Mouse (Mus musculus): Measurements from ENCODE around the gene Osbpl10. TPM values are rescaled to one million over a fixed set of nuclear protein-coding genes. Genes with fewer than 3 reads are reported as not detected.

Gene Osbpl10
- polyA plus RNA-seq, 1 experiment from 2014 or later, result 1.5 TPM

DNA sequence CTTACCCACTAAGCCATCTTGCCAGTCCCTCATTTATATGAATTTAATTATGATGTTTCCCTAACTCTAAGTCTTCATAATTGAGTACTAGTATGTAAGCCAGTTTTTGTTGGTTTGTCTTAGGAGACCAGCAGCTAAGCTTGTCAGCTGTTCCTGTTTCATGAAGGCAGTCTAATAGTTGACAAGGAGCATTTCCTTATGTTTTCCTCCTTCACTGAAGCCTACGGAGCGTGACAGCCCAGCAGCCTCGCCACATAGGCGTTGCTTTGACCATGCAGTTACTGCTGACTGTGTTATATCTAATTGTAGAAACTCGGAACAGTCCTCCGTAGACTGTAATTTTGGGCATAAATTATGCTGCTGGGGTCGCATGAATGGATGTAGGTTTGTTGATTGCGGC is 157.0 kb downstream of the Osbpl10 start:
- Histone ChIP-seq H3K9ac (no peak overlapping the region), H3K27ac (replicated peaks) (no peak overlapping the region), H3K4me3 (no peak overlapping the region), H3K4me2 (no peak overlapping the region), H3K9me3 (no peaks in the 10 kb centered on the region), H3K36me3 (no peaks in the 10 kb centered on the region), H3K27me3 (replicated peaks) (no peaks in the 10 kb centered on the region), H3K4me1 (no peaks in the 10 kb centered on the region)
- no peak for ATAC-seq (ENCODE audit: extremely low read depth, insufficient number of reproducible peaks, low FRiP score, low TSS enrichment)
- WGBS, result 76% methylated on average over 8 of the region's 8 CpGs

DNA sequence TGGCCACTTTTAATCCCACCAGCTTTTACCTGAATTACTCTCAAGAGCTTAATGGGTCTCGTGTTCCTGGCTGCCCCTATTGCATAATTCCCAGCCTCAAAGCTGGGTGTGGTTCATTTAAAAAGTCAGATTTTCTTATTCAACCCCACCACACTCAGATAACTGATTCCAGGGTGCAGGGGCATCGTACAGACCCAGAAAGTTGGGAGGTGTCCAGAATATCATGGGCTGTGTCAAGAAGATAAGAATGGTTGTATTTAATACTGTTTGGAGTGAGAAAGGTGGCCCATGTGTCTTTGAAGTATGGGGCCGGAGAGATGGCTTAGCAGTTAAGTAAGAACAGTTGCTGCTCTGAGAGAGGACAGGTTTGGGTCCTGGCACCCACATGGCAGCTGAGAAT is 159.5 kb downstream of the Osbpl10 start:
- Histone ChIP-seq H3K36me3 (no peaks in the 10 kb centered on the region), H3K4me2 (no peak overlapping the region), H3K9me3 (no peaks in the 10 kb centered on the region), H3K4me1 (no peaks in the 10 kb centered on the region), H3K9ac (no peak overlapping the region), H3K27me3 (replicated peaks) (no peaks in the 10 kb centered on the region), H3K27ac (replicated peaks) (no peak overlapping the region), H3K4me3 (no peak overlapping the region)
- WGBS, result 60% methylated on average over 3 of the region's 3 CpGs
- ATAC-seq (ENCODE audit: extremely low read depth, insufficient number of reproducible peaks, low FRiP score, low TSS enrichment), result no peak

DNA sequence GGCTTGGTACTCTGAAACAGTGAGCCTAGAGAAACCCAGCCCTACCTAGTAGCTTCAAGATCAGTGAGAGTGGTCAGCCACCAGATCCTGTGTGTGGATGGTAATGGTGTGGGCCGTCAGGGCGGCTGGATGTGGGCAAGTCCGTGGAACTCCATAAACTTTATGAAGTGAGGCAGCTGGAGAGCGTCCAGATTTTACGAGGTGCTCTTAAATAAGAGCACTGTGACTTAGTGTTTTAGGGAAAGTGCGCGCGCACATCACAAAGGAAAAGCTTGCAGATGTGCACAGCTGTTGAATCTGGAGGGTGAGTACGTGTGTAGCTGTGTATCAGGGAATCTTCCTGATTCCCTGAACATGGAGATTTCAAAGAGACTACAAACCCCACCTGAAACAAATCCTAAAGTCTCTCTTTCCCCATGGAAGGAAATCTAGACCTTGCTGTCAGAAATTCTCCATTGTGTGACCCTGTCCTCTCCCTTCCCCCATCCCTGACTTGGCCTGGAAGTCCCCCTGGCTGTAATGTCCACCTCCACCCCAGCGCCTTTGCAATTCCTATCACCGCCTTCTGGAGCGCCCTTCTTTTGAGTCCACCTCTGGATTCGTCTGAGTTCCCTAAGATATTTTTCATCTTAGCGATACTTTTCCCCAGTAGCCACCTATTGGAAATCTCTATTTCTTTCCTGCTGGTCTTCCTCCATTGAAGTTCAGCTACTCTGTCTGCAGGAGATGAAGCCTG is 161.4 kb downstream of the Osbpl10 start:
- H3K36me3 ChIP-seq, result no peaks in the 10 kb centered on the region
- H3K4me1 ChIP-seq, result peaks cover 7% of the 10 kb centered on the region
- H3K4me2 ChIP-seq, result no peak overlapping the region
- no peaks in the 10 kb centered on the region for H3K9me3 ChIP-seq
- 77% methylated on average over 14 of the region's 14 CpGs for WGBS
- no peak overlapping the region for H3K4me3 ChIP-seq
- no peak overlapping the region for H3K27ac ChIP-seq (replicated peaks)
- H3K9ac ChIP-seq, result no peak overlapping the region
- no peaks in the 10 kb centered on the region for H3K27me3 ChIP-seq (replicated peaks)
- ATAC-seq (ENCODE audit: extremely low read depth, insufficient number of reproducible peaks, low FRiP score, low TSS enrichment), result no peak

DNA sequence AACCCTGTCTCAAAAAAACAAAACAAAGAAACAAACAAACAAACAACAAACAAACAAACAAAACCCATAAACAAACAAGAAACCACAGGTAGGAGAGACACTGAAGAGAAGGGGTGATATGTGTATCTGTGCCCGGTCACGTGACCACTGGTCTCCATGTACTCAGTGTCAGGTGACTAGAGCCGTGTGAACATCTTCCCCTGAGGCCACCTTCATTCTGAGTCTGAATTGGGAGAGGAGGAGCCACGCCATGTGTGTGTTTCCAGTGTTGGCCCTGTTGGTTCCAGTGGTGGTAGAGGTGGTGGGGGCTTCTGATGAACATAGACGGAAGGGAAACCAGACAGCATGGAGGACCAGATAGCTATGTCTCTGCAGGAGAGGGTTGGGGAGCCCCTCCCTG is 168.8 kb downstream of the Osbpl10 start:
- Histone ChIP-seq H3K9ac (no peak overlapping the region), H3K4me2 (no peak overlapping the region), H3K27ac (replicated peaks) (no peak overlapping the region), H3K4me1 (peaks cover 7% of the 10 kb centered on the region), H3K27me3 (replicated peaks) (no peaks in the 10 kb centered on the region), H3K9me3 (peaks cover 9% of the 10 kb centered on the region; the same call in 1 of the 2 replicates), H3K4me3 (no peak overlapping the region), H3K36me3 (peaks cover 4% of the 10 kb centered on the region; the same call in 1 of the 2 replicates)
- WGBS, result 82% methylated on average over 5 of the region's 5 CpGs
- no peak for ATAC-seq (ENCODE audit: extremely low read depth, insufficient number of reproducible peaks, low FRiP score, low TSS enrichment)

DNA sequence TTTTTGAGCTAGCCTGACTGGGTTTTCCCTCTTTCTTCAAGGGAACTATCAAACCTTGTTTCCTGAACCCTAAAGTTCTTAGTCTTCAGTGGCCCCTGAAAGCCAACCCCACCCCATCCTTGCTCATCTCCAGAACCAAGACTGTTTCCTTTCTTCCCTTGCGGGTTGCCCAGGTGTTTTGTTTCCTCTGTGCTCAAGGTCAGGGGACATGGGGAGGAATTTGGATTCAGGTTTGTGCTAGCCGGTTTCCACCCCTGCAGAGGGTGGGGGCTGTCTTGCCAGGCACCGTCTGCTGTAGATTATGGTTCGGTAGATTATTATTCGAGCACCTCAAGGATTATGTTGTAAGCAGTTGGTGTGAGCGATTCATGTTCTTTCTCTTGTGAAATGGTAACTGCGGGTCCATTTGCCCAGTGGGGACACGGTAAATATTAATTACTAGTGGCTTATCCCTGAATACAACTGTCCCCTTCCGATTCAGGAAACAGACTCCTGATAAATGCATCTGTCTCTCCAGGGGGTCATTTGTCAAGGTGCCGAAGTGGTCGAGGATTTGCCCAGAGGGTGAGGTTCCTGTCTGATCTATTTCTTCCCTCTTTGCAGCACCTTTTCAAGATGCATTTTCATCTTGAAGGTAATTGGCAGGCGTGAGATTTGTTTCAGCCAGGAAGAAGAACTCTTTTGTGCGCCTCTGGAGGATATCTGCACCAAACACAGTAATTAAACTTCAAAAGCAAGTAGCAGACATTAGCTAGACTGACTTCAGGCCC is 169.4 kb downstream of the Osbpl10 start:
- 77% methylated on average over 13 of the region's 13 CpGs for WGBS
- Histone ChIP-seq H3K36me3 (peaks cover 4% of the 10 kb centered on the region; the same call in 1 of the 2 replicates), H3K9me3 (peaks cover 15% of the 10 kb centered on the region; the same call in 1 of the 2 replicates), H3K9ac (no peak overlapping the region), H3K4me1 (peaks cover 7% of the 10 kb centered on the region), H3K27me3 (replicated peaks) (no peaks in the 10 kb centered on the region), H3K4me2 (no peak overlapping the region), H3K4me3 (no peak overlapping the region), H3K27ac (replicated peaks) (no peak overlapping the region)
- ATAC-seq (ENCODE audit: extremely low read depth, insufficient number of reproducible peaks, low FRiP score, low TSS enrichment), result no peak

DNA sequence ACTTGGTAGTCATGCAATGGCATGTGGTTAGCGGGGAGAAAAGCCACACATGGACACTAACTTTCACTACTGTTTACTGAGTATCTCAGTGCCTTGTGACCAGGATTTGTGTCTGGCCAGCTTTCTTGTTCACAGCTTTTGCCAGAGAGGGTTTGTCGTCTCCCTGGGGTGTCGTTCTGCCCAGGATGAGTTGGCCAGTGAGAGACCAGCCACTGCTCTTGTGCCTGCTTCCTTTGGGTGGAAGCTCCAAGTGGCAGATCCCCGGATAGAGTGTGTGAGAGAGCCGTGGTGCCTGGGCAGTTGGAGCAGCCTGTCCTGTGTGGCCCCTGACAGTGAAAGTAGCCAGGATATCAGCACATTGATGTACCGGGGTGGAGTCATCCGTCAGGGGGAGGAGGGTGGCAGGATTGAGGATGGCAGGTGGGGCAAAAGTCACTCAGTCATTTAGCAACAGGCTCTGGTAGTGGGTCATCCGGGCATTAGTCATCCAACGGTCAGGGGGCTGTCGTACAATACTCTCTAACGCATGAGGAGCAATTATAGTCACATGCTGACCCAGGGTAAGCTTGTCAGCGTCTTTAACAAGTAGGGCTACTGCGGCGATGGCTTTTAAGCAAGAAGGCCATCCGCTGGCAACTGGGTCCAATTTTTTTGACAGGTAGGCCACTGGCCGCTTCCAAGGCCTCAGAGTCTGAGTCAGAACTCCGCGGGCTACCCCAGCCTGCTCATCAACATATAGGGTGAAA is 170.8 kb downstream of the Osbpl10 start:
- Histone ChIP-seq H3K36me3 (peaks cover 4% of the 10 kb centered on the region; the same call in 1 of the 2 replicates), H3K4me1 (peaks cover 5% of the 10 kb centered on the region), H3K9ac (no peak overlapping the region), H3K9me3 (peaks cover 23% of the 10 kb centered on the region; the same call in 1 of the 2 replicates), H3K27me3 (replicated peaks) (no peaks in the 10 kb centered on the region), H3K4me3 (no peak overlapping the region), H3K27ac (replicated peaks) (no peak overlapping the region), H3K4me2 (no peak overlapping the region)
- ATAC-seq (ENCODE audit: extremely low read depth, insufficient number of reproducible peaks, low FRiP score, low TSS enrichment), result no peak
- 79% methylated on average over 18 of the region's 18 CpGs for WGBS

DNA sequence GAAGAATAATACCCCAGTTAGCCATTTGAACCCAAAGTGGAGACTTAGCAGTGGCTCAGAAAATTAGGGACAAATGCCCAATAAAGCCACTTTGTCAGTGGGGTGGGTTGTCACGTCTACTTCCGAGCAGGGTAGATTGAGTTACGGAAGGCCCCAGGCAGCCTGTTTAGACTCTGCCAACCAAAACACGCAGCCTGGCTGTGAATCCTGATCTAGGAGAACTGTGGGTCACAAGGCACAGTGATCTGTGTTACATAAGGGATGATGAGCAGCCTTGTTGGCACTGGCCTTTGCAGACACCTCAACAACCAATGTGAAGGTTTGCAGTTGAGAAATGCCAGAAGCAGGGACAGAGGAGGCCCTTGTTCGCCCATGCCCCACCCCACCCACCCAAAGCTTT is 183.2 kb downstream of the Osbpl10 start:
- Histone ChIP-seq H3K9ac (no peak overlapping the region), H3K4me2 (no peak overlapping the region), H3K27me3 (replicated peaks) (no peaks in the 10 kb centered on the region), H3K27ac (replicated peaks) (peak overlapping the region; percentile 56), H3K9me3 (no peaks in the 10 kb centered on the region), H3K4me3 (no peak overlapping the region), H3K36me3 (no peaks in the 10 kb centered on the region), H3K4me1 (peaks cover 50% of the 10 kb centered on the region)
- ATAC-seq (ENCODE audit: extremely low read depth, insufficient number of reproducible peaks, low FRiP score, low TSS enrichment), result no peak
- 56% methylated on average over 5 of the region's 5 CpGs for WGBS

DNA sequence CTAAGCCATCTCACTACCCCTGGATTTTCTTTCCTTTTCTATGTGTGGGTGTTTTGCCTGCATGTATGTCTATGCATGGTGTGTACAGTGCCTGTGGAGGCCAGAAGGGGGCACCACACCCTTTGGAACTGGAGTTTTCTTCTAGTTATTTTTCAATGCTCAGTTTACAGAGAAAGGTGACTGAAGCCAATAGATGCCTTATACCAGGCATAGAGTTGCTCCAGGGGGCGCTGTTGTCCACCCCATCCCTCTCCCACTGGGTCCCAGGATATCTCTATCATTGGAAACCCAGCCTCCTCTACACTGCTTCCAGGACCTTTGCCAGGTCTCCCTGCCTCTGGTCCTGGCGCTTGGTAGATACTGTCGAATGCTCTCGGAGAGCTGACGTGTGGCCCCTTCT is 184.7 kb downstream of the Osbpl10 start:
- 29% methylated on average over 5 of the region's 5 CpGs for WGBS
- no peak for ATAC-seq (ENCODE audit: extremely low read depth, insufficient number of reproducible peaks, low FRiP score, low TSS enrichment)
- peaks cover under 1% of the 10 kb centered on the region; the same call in 1 of the 2 replicates for H3K36me3 ChIP-seq

DNA sequence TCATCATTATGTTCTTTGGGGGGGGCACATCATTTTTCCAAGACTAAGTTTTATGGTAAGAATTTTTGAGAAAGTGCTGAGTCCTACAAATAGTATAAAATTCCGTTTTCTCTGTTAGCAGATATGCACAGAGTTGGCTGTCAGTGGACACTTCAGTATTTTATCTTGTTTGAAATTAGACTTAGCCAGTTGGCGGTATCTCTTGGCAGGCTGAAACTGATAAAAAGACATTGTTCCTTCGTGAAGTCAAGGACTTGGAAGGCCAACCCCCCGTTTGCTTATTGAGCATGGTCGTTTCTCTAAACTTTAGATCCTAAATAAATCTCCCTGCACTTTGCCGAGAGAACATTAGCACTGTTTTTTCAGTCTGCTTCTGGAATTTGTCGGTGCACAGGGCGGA is 185.3 kb downstream of the Osbpl10 start:
- Histone ChIP-seq H3K9ac (peak overlapping the region; percentile 13; the same call in 1 of the 2 replicates), H3K9me3 (no peaks in the 10 kb centered on the region), H3K4me2 (peak overlapping the region; percentile 25), H3K27ac (replicated peaks) (peak overlapping the region; percentile 66), H3K36me3 (peaks cover 5% of the 10 kb centered on the region), H3K4me3 (no peak overlapping the region), H3K4me1 (peaks cover 50% of the 10 kb centered on the region), H3K27me3 (replicated peaks) (no peaks in the 10 kb centered on the region)
- 9% methylated on average over 8 of the region's 8 CpGs for WGBS
- ATAC-seq (ENCODE audit: extremely low read depth, insufficient number of reproducible peaks, low FRiP score, low TSS enrichment), result no peak

More for the DNA sequence above, 184.7 kb downstream of the Osbpl10 start:
- no peak overlapping the region for H3K27ac ChIP-seq (replicated peaks)
- H3K9ac ChIP-seq, result no peak overlapping the region
- H3K9me3 ChIP-seq, result no peaks in the 10 kb centered on the region
- H3K4me3 ChIP-seq, result no peak overlapping the region
- no peaks in the 10 kb centered on the region for H3K27me3 ChIP-seq (replicated peaks)
- H3K4me1 ChIP-seq, result peaks cover 50% of the 10 kb centered on the region
- no peak overlapping the region for H3K4me2 ChIP-seq

DNA sequence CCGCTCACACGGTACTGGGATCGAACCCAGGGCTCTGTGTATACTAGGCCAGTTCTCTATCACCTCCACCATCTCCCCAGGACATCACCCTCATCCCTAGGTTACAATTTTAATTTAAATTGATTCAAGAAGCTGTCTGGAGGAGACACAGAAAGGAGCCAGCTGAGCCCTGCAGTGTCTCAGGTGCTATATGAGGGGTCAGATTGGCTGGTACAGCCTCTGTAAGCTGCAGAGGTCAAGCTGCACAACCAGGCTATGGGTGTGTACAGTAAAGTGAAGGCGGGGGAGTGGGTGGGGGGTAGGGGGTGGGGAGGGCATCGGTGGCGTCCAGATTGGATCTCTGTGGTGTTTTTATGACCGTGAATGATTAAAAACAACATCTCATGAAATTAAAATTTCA is 186.0 kb downstream of the Osbpl10 start:
- WGBS, result 74% methylated on average over 7 of the region's 7 CpGs
- H3K27me3 ChIP-seq (replicated peaks), result no peaks in the 10 kb centered on the region
- 0 out of 2 replicates have a peak overlapping the region, but pooled peaks have one; percentile 13 for H3K9ac ChIP-seq
- no peak for ATAC-seq (ENCODE audit: extremely low read depth, insufficient number of reproducible peaks, low FRiP score, low TSS enrichment)
- peak overlapping the region; percentile 66 for H3K27ac ChIP-seq (replicated peaks)
- no peak overlapping the region for H3K4me3 ChIP-seq
- no peaks in the 10 kb centered on the region for H3K9me3 ChIP-seq
- peaks cover 49% of the 10 kb centered on the region for H3K4me1 ChIP-seq
- H3K4me2 ChIP-seq, result peak overlapping the region; percentile 25
- H3K36me3 ChIP-seq, result peaks cover 5% of the 10 kb centered on the region

DNA sequence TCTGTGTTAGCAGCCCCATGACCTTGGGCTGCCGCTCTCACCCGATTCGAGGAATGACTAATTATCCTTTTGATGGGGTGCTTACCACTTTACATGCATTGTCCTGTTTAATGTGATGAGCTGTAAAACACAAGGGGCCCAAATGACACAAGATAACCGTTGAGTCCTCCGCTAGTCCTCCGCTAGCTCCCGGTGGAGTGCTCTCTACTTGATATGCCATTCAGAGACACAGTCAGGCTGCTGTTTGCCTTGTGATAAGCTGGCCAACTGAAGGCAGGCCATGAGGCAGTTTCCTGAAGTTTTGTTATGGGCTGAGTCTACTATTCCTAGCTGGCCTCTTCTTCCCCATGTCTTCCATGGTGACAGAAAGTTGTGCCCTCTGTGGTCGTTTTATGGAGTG is 187.6 kb downstream of the Osbpl10 start:
- WGBS, result 30% methylated on average over 8 of the region's 8 CpGs
- Histone ChIP-seq H3K4me1 (peaks cover 42% of the 10 kb centered on the region), H3K9me3 (no peaks in the 10 kb centered on the region), H3K4me3 (no peak overlapping the region), H3K36me3 (peaks cover 5% of the 10 kb centered on the region), H3K27ac (replicated peaks) (no peak overlapping the region), H3K9ac (no peak overlapping the region), H3K4me2 (no peak overlapping the region), H3K27me3 (replicated peaks) (no peaks in the 10 kb centered on the region)
- no peak for ATAC-seq (ENCODE audit: extremely low read depth, insufficient number of reproducible peaks, low FRiP score, low TSS enrichment)

Measured in heart, embryonic 13.5 days (tissue).